Mouse (Mus musculus) embryonic fibroblast, embryonic 13.5 days (primary cell): ENCODE measurements around the gene Fbxl19.

Experiments used
- CTCF ChIP-seq: IDR thresholded peaks from 2 replicates; pipeline ENCODE4 v1.5.1; 2011; ENCODE audit warnings: mild to moderate bottlenecking, control low read depth, low read length, moderate library complexity, borderline replicate concordance; ENCODE audit not compliant: insufficient read depth
- POLR2A ChIP-seq: IDR thresholded peaks from 2 replicates; pipeline ENCODE4 v1.6.1; 2011; ENCODE audit warnings: low read depth, mild to moderate bottlenecking, control low read depth, low read length, moderate library complexity

DNA sequence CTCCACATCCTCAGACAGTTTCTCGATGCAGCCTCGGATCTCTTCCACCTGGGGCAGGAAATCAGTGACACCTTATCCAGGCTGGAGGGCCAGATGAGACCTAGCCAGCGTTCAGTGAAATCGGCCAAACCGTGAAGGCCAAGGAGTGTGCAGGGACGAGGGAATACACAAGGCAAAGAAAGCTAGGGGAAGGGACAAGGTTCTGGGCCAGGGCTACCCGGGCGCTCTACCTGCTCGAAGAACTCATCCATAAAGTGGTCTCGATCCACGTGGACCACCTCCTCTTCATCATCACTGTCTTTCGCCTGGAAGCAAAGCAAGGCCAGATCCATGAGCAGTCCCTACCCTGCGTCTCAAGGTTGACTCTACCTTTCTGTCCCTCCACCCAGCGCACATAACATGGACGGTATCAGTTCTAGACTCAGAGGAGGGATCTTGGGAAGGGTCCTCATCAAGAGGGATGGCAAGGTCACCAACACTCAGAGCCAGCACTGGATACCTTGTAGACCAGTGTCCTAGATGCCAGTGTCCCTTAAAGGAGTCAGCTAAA is 70.8 kb downstream of the Fbxl19 start:
- TF ChIP-seq CTCF (no peak), POLR2A (no peak)
